Mouse (Mus musculus): ENCODE data around the gene Negr1.

Gene Negr1

DNA sequence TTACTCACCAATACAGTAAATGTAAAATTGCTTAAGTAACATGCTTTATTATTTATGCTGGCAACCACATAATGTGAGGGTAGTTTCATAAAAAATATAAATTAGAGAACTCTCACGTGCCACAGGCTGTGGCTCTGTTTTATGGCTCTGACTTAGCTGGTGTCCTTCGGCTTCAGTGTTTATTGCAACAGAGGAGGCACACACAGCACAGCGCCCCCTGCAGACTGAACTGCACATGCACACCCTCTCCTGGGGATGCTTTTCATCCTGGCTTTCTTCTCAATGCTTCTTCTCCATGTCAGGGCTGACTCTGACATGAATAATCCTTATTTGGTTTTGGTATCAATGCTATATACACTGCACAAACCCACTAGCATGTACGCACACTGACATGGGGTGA is 707.1 kb downstream of the Negr1 start:
- DNase-seq = no peak

DNA sequence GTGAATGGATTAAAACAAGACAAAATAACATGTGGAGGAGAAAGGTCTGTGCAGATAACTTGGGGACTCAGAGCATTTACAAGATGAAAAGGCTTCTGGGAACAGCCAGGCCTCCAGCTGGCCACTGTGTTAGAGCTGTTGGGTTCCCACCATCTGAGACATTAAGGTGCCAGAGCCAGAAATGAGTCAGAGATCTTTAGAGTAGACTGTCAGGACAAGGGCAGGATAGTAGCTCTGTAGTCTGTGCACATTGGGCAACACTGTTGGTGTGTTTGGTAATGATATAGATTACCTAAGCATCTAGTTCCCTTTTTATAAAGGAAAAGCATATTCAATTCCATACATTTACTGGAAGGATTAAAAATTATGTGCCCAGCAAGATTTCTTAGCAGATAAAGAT is 710.8 kb downstream of the Negr1 start:
- DNase-seq = no peak

DNA sequence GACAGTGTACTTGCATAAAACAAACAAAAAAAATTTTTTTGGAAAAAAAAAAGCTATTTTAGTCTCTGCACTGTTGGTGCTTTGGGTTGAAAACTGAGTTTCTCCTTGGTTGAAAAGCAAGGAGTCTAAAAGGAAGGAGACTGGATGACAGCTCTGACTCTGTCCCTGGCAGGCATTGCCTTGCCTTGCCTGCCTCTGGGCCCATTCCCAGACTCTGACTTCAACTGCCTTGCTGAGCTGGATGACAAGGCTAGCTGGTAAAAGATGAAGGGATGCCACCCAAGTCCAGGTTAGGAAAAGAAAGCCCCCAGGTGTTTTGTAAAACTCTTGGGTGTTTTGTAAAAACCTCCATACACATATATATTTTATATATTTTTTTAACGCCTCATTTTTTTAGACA is 712.5 kb downstream of the Negr1 start:
- no peak for DNase-seq

DNA sequence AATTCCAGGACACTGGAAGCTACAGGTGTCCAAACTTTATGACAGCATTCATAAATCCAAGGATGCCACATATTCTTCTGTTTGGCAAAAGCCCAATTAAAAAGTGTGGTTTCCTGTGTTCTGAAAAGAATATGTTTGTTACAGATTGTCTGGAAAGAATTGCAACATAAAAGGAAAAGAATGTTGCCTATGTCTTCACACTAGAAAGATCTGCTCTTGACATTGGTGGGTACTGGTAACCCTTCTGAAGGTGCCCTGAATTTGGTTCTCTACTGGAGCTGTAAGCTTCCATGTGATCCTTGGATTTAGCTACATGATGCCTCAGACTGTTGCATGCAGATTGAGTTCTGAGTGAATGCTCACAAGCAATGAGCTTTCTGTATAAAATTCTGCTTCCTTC is 718.1 kb downstream of the Negr1 start:
- no peak for DNase-seq

DNA sequence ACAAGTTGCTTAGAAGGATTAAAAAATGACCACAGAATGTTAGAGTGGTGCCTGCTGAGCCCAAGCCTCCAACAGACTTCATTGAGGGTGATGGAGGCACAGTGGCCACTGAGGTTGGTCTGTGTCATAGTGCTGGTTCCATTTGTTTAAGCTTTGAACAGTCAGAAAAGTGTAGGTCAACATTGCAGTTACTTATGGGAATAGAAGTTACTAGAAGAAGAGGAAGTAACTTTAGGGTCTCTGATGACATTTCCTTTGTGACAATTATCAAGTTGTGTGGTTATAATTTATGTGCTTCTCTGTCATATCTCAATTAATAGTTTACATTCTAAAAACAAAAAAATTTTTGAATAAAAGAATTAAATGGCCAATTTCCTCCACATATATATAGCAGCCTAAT is 719.7 kb downstream of the Negr1 start:
- DNase-seq = no peak

DNA sequence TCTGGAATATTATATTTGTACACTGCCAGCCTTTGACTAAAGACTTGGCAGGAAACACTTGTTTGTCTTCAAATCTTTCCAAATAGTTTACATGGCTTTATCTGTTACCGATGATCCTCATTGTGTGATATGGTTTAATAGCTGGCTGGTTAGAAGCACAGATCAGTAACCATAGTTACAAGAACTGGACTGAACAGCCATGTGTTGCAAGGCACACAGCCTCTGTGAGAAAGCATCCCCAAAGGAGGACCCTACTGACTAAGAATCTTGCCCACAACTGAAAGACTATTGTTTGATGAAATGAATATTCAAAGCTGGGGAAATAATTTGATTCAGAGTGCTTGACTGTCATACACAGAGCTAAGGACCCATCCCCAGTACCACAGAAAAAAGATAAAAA is 729.7 kb downstream of the Negr1 start:
- no peak for DNase-seq

DNA sequence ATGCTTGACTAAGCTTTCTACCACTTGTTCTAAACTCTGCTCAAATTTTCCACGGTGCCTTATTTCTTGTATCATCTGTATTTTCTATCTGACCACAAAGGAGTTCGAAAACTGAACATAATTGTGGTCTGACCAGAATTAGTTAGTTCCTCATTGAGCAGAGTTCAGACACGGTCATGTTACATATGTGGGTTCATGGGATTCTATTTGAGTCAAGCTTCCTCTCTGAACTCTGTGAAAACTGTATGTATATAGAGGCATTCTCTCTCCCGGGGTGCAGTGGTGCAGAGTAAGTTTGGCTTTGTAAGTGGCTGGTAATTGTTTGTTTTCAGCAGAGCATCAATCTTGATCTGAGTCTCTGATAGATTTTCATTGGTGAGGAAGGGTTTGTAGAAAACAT is 735.6 kb downstream of the Negr1 start:
- no peak for DNase-seq

DNA sequence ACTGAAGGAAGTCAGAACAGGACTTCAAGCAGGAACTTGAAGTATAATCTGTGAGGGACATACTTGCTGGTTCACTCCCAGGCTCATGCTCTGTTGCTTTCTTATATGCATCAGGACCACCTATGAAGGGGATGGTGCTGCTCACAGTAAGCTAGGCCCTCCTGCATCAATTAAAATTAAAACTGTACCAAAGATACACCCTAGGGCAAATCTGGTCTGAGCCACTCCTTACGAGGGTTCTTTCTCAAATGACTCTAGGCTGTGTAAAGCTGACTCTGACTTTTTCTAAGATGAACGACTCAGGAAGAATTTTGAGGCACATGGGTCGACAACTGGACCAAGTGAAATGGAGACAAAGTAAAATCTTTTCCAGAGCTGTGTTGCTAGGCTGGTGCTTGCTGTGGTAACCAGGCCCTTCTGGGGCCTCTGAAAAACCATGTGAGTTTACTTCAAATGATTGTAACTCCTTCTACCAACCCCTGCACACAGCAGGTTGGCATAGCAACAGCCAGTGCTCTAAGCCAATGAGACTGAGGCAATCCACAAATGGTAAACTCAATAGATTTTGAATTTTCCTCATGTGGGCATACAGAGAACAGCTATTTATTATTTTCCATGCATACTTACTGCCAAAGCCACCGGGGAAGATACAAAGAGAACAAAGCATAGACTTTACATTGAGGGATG is 742.0 kb downstream of the Negr1 start:
- no peak for DNase-seq

DNA sequence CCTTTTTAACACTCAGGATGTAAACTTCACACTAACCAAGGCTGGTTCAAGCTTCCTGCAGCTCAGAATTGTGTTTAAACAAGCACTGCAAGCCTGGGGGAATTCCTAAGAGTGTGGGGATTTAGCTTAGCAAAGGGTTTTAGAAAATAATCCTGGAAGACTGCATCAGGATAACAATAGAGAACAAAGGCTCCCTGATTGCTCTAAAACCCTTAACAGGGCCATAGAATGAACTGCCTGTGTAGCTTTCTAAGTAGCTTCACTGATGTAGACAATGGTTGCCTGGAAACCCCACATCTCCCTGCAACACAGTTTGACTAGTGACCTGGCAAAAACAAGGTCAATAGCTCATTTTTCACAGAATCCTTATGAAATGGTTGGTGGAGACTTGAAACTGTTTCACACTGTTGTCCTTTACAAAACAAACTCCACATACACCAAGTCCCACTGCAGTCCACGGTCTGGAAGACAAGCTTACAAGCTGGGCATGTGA is 759.5 kb downstream of the Negr1 start:
- DNase-seq = no peak

DNA sequence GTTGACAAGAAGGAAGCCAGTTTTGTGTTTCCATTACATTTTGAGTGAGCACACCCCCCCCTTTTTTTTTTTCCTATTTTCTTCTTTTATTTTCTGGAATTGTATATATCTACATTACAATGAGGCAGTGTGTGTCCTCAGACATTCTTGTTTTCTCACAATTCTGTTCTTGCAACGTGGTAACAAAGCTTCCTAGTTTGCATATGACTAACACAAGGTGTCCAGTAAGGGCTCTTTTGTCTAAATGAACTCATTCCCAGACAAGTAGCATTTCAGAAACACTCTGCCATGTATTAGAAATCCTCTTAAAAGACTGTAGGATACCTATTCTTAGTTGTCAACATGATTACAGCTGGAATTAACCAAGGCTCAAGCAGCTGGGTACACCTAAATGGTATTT is 760.2 kb downstream of the Negr1 start:
- no peak for DNase-seq

DNA sequence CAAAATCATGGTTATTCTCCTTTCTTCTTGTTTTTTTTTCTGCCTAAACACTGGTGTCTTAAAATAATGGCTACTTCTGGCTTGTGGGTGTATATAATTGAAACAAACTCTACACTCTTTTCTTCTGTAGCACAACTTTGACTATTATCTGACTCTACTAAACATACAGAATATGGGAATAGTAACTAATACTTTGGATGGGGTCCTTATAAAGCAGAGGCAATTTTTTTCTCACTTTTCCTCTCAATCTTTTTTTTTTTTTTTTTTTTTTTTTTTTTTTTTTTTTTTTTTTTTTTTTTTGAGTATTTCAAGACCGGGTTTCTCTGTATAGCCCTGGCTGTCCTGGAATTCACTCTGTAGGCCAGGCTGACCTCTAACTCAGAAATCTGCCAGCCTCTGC is 772.6 kb downstream of the Negr1 start:
- no peak for DNase-seq

DNA sequence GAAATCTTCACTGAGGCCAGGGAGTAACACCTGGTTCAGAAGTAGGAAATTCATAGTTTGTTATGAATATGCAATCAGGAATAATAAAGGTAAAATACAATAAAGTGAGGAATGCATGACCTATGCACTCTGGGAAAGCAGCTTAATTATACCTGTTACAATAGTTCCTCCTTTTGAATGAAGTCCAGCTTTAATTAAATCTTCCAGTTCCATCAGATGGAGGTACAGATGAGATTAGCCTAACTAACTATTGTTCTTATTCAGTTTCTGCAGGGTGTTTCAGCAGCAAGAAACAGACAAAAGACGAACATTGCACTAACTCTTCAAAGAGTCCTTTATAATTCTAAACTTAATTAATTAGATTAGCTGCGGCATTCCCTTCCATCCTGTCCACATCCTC is 787.9 kb downstream of the Negr1 start:
- no peak for DNase-seq

DNA sequence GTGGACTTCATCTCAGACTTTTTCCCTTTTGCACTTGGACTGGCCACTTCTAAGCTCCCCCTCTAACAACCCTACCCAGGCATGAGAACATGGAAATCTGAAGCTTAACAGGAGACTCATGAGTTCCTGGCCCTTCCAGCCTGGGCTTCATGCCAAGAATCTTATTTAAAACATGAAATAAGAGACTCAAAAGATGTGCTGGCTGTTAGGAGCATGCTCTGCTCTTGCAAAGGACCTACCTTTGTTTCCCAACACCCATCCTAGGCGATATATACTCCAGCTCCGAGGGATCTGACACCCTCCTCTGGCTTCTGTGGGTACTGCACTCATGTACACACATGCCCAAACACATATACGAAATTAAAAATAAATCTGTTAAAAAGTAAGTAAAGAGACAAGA is 797.3 kb downstream of the Negr1 start:
- no peak for DNase-seq

DNA sequence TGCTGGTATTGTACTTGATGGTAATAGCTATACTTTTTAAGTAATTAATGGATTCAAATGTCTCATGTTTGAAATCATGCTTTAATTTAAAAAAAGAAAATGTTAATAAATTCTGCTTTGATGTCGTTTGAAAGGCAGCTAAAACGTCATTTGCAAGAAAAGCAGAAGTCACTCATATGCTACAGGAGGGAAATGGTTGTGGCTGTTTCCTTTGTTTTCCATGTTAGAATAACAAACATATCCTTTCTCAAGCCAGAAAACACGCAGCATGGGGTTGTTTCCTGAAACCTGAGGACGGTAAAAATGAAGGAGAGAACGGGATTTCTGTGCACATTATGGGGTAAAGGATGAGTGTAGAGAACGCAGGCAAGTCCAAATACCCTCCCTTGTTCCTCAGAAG is 798.2 kb downstream of the Negr1 start:
- DNase-seq = no peak
